Mouse (Mus musculus) testis, adult 2 months (tissue): Measurements from ENCODE around the gene Mga.

Experiments used
- CTCF ChIP-seq: fragments of 200-500 bp; IDR thresholded peaks from 2 replicates; pipeline ENCODE4 v1.5.1; 2012; ENCODE audit warnings: low read depth, mild to moderate bottlenecking, inconsistent platforms, low read length, moderate library complexity; ENCODE audit not compliant: control insufficient read depth, insufficient read depth, insufficient replicate concordance
- POLR2A ChIP-seq: fragments of 200-500 bp; IDR thresholded peaks from 2 replicates; pipeline ENCODE4 v1.6.1; 2012; ENCODE audit warnings: low read depth, mild to moderate bottlenecking, inconsistent platforms, low read length, moderate library complexity; ENCODE audit not compliant: control insufficient read depth

DNA sequence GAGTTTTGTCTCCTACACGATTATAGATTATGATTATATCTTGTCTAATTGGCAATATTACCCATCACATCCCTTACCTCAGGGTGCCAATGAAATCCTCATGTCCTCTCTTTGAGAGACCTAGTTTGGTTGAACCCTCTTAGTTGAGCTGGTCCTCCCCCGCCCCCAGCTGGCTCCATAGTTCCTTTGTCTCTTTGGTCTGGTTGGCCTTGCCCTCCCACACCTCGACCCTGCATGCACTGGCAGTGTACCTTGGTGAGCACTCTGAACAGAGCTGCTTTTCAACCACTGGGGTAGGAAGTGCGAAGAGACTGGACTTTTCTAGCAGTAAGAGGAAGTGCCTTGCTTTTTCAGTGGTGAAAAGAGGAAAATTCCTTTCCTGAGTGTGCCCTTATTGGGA lies 104.9 kb downstream of the Mga start:
- no peak for TF ChIP-seq CTCF
- no peak for TF ChIP-seq POLR2A
